Mouse (Mus musculus): ENCODE results near the gene Azi2.

Azi2 gene

GRCm38 (mm10) chr9:118082575-118083431 is 42.5 kb downstream of the Azi2 start:
- no peak for DNase-seq (ENCODE audit: low spot score)

- DNase-seq (ENCODE audit: low spot score), result peak; percentile 58
These were observed 43.5 kb downstream of the Azi2 start for GRCm38 (mm10) chr9:118083834-118084233.

GRCm38 (mm10) chr9:118099395-118099794 is 59.1 kb downstream of the Azi2 start:
- peak; percentile 79 for DNase-seq (ENCODE audit: low spot score)

GRCm38 (mm10) chr9:118100484-118100883 is 60.2 kb downstream of the Azi2 start:
- DNase-seq (ENCODE audit: low spot score), result no peak

- no peak for DNase-seq (ENCODE audit: low spot score)
These were observed 61.5 kb downstream of the Azi2 start for GRCm38 (mm10) chr9:118101802-118102201.

- peak; percentile 36 for DNase-seq (ENCODE audit: low spot score)
These were observed 68.3 kb downstream of the Azi2 start for GRCm38 (mm10) chr9:118108527-118109011.

GRCm38 (mm10) chr9:118109697-118110359 is 69.5 kb downstream of the Azi2 start:
- no peak for DNase-seq (ENCODE audit: low spot score)

GRCm38 (mm10) chr9:118110360-118110710 is 70.0 kb downstream of the Azi2 start:
- no peak for DNase-seq (ENCODE audit: low spot score)
